Mouse (Mus musculus): ENCODE results near the gene Rab40b. TPM values are rescaled to one million over a fixed set of nuclear protein-coding genes. Genes with fewer than 3 reads are reported as not detected.

Rab40b gene
- total RNA-seq, 2 experiments from 2014 or later, result 0.57 TPM; not detected in 1

Other genes with a start within 250 kb of the Rab40b start
- not detected in 2 replicates for gene Tex19.1, start 242.1 kb downstream of the Rab40b start, total RNA-seq (2015)
- not detected in 2 replicates for gene Tex19.1, start 242.1 kb downstream of the Rab40b start, total RNA-seq (2017)
- gene Uts2r, start 228.0 kb downstream of the Rab40b start, total RNA-seq (2015), result not detected in 2 replicates
- gene Uts2r, start 228.0 kb downstream of the Rab40b start, total RNA-seq (2017), result not detected in 2 replicates
- gene Hexdc, start 183.8 kb downstream of the Rab40b start, total RNA-seq (2015), result 2.5 and 3.8 TPM in 2 replicates
- 5.7 and 6.3 TPM in 2 replicates for gene Hexdc, start 183.8 kb downstream of the Rab40b start, total RNA-seq (2017)
- 14.0 and 18.3 TPM in 2 replicates for gene Ogfod3, start 183.5 kb downstream of the Rab40b start, total RNA-seq (2015)
- 5.6 and 7.4 TPM in 2 replicates for gene Ogfod3, start 183.5 kb downstream of the Rab40b start, total RNA-seq (2017)
- gene Cybc1, start 158.9 kb downstream of the Rab40b start, total RNA-seq (2015), result 39.6 and 42.2 TPM in 2 replicates
- gene Cybc1, start 158.9 kb downstream of the Rab40b start, total RNA-seq (2017), result 34.5 and 40.0 TPM in 2 replicates
- 11.3 and 11.9 TPM in 2 replicates for gene Narf, start 151.0 kb downstream of the Rab40b start, total RNA-seq (2015)
- gene Narf, start 151.0 kb downstream of the Rab40b start, total RNA-seq (2017), result 21.0 and 23.9 TPM in 2 replicates
- gene Foxk2, start 128.3 kb downstream of the Rab40b start, total RNA-seq (2015), result 24.8 and 28.9 TPM in 2 replicates
- 20.9 and 23.1 TPM in 2 replicates for gene Foxk2, start 128.3 kb downstream of the Rab40b start, total RNA-seq (2017)
- gene Wdr45b, start 33.8 kb downstream of the Rab40b start, total RNA-seq (2015), result 44.1 and 56.8 TPM in 2 replicates
- gene Wdr45b, start 33.8 kb downstream of the Rab40b start, total RNA-seq (2017), result 45.8 and 48.8 TPM in 2 replicates
- 6.6 and 7.7 TPM in 2 replicates for gene Fn3krp, start 33.1 kb upstream of the Rab40b start, total RNA-seq (2015)
- gene Fn3krp, start 33.1 kb upstream of the Rab40b start, total RNA-seq (2017), result 12.5 and 16.4 TPM in 2 replicates
- 0.20 TPM in 1 of 2 replicates, not detected in the other for gene Fn3k, start 46.7 kb upstream of the Rab40b start, total RNA-seq (2015)
- gene Fn3k, start 46.7 kb upstream of the Rab40b start, total RNA-seq (2017), result not detected in 2 replicates
- 32.7 and 36.7 TPM in 2 replicates for gene Tbcd, start 63.7 kb upstream of the Rab40b start, total RNA-seq (2015)
- gene Tbcd, start 63.7 kb upstream of the Rab40b start, total RNA-seq (2017), result 38.8 and 54.1 TPM in 2 replicates
- gene Zfp750, start 131.1 kb upstream of the Rab40b start, total RNA-seq (2015), result not detected in 2 replicates
- gene Zfp750, start 131.1 kb upstream of the Rab40b start, total RNA-seq (2017), result 0.14 TPM in 1 of 2 replicates, not detected in the other